Mouse (Mus musculus) liver, adult 2 months (tissue): Measurements from ENCODE around the gene Irak4.

Experiments
- CTCF ChIP-seq: fragments of 200-500 bp; IDR thresholded peaks from 2 replicates; pipeline ENCODE4 v1.5.1; 2011; ENCODE audit warnings: low read depth, low read length, control low read depth
- POLR2A ChIP-seq: fragments of 200-500 bp; IDR thresholded peaks from 2 replicates; pipeline ENCODE4 v1.6.1; 2011; ENCODE audit warnings: low read length, control low read depth; ENCODE audit not compliant: insufficient read depth; ENCODE audit errors: extremely low read depth

DNA sequence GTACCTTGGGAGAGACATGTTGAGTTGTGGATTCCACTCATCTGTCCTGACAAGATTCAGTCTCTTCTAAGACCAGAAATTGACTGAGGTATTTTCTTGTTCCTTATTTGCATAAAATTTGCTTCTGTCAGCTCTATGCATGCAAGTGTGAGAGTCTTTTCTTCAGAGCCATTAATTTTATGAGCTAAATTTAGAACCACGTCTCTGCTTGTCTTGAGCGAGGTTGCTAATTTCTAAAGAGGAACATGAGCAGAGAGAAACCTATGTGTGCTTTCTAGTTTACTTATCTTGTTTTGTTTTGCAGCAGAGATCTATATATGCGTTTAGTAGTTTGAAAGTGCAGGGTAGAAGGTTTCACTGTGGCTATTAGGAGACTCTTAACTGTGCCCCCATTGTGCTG is 59.0 kb downstream of the Irak4 start:
- no peak for TF ChIP-seq CTCF
- no peak for TF ChIP-seq POLR2A
